ENCODE assay signal across 7 mouse cellular contexts in genomic region chr5:143621893-143622622, GRCm38 (mm10). TPM values are rescaled to one million over a fixed set of nuclear protein-coding genes. Genes with fewer than 3 reads are reported as not detected.
DNase-seq lines count a peak whose midpoint lies in the region; ATAC-seq lines count a peak whose summit lies in the region.

Gene Cyth3, plus strand, starts transcription at chr5:143622447.

- peaks cover 33% of the 10 kb centered on the region for H3K4me1 ChIP-seq in intestine, embryonic 15.5 days (replicated peaks)
- H3K4me1 ChIP-seq in midbrain, embryonic 10.5 days, result peaks cover 26% of the 10 kb centered on the region

- H3K9ac ChIP-seq in intestine, embryonic 15.5 days, result peak within 1 kb of the TSS; percentile 90

- DNase-seq in adrenal gland, adult (ENCODE audit: inconsistent age in 2 of 2, low spot score in 1 of 2), result peak; percentile 97 to 99
- peak; percentile 96 for DNase-seq in embryo, embryonic 10.5 days (ENCODE audit: low spot score)
- peak; percentile 94 for DNase-seq in gastrocnemius, postnatal 25 days
- DNase-seq in left cerebral cortex, postnatal 25 days (ENCODE audit: low spot score in 2 of 2), result peak; percentile 95 to 96
- peak; percentile 94 for DNase-seq in midbrain, embryonic 10.5 days (ENCODE audit: low spot score)
- DNase-seq in right cerebral cortex, postnatal 4 days, result peak; percentile 90

- H3K4me2 ChIP-seq in intestine, embryonic 15.5 days (replicated peaks), result peak within 1 kb of the TSS; percentile 86

- WGBS in intestine, embryonic 15.5 days, result 7% methylated on average over 46 of the region's 46 CpGs
- 8% methylated on average over 46 of the region's 46 CpGs for WGBS in midbrain, embryonic 10.5 days

- H3K36me3 ChIP-seq in intestine, embryonic 15.5 days, result no peaks in the 10 kb centered on the region
- no peaks in the 10 kb centered on the region for H3K36me3 ChIP-seq in midbrain, embryonic 10.5 days

- intact Hi-C loops in left cerebral cortex, postnatal 25 days (cut with DNase I), result loop anchor here (5.0 kb wide), 2 partner anchors 40 to 70 kb away; no protein-coding TSS in a partner anchor

- no peaks in the 10 kb centered on the region for H3K9me3 ChIP-seq in intestine, embryonic 15.5 days
- H3K9me3 ChIP-seq in midbrain, embryonic 10.5 days (replicated peaks), result no peaks in the 10 kb centered on the region

- H3K27me3 ChIP-seq in intestine, embryonic 15.5 days (replicated peaks), result no peaks in the 10 kb centered on the region
- 0 out of 2 replicates have a peak, but pooled peaks cover 3% of the 10 kb centered on the region for H3K27me3 ChIP-seq in midbrain, embryonic 10.5 days (ENCODE audit: low read depth, poor library complexity, severe bottlenecking)

- peak; percentile 95 for ATAC-seq in intestine, embryonic 15.5 days

- peak within 1 kb of the TSS; percentile 95 for H3K4me3 ChIP-seq in intestine, embryonic 15.5 days (replicated peaks)
- H3K4me3 ChIP-seq in midbrain, embryonic 10.5 days, result peak within 1 kb of the TSS; percentile 77

- peak within 1 kb of the TSS; percentile 81 for H3K27ac ChIP-seq in intestine, embryonic 15.5 days
- H3K27ac ChIP-seq in midbrain, embryonic 10.5 days (replicated peaks), result peak within 1 kb of the TSS; percentile 90

RNA-seq across cellular contexts. Expression of gene Cyth3, which starts in this region (rescaled TPM):
- total RNA-seq in gastrocnemius, postnatal 25 days (2021), result 10 to 100 TPM; 13.9 to 16.9 TPM
- polyA plus RNA-seq in intestine, embryonic 15.5 days (2015; fragmentation: Nextera tagmentation; extraction: Ambion mirVana), result 43.7 and 44.3 TPM in 2 replicates
- total RNA-seq in left cerebral cortex, postnatal 25 days (2021), result 10 to 100 TPM; 37.5 to 38.2 TPM
- 28.1 and 31.7 TPM in 2 replicates for polyA plus RNA-seq in midbrain, embryonic 10.5 days (2016; fragmentation: Nextera tagmentation; extraction: Ambion mirVana)

Comparison
In these comparisons a context has a peak if more than half of its experiments do, and no peak if none do; other contexts are left out.
1. Peak in every context shown above with its lines: DNase-seq, ATAC-seq, H3K4me3 ChIP-seq and H3K27ac ChIP-seq.